Mouse (Mus musculus) C3H10T1/2 (cell line): ENCODE measurements around the gene Rps9. TPM values are rescaled to one million over a fixed set of nuclear protein-coding genes. Genes with fewer than 3 reads are reported as not detected.

Source experiments
- polyA plus RNA-seq, 2 experiments: library from polyadenylated mRNA; unstranded; fragments of >200 nt; fragmentation: generic; extraction: Trizol; gene quantifications; one replicate each; pipeline ENCODE4 v1.2.1; 2012; ENCODE audit warnings: missing spikeins in 2 of 2

Rps9 gene
- 1,000 to 10,000 TPM; 3,467 to 3,490 TPM for polyA plus RNA-seq

DNA sequence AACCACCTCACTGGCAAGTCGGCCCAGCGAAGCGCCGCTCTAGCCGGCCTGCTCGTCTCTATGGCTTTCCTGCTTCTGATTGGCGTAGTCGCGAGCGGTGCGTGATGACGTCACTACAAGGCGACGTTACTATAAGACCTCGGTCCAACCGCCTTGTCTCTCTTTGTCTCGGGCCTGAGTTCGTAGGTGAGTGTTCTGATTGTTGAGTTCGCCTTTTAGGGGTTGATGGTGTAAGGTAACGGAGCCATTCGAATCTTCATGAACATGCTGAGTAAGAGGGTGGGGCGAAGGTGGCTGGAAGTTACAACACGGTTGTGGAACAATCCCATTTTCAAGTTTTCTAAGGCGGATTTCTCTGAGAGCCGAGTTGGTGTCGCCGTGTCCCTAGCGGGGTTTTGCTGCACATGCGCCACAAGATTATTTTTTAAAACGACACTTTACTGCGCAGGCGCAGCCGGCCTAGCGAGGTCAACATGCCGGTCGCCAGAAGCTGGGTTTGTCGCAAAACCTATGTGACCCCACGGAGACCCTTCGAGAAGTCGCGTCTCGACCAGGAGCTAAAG, at the start of gene Rps9:
Gene Rps9 (plus strand): TSS at position 115 of the 563 bp plus-strand sequence.

DNA sequence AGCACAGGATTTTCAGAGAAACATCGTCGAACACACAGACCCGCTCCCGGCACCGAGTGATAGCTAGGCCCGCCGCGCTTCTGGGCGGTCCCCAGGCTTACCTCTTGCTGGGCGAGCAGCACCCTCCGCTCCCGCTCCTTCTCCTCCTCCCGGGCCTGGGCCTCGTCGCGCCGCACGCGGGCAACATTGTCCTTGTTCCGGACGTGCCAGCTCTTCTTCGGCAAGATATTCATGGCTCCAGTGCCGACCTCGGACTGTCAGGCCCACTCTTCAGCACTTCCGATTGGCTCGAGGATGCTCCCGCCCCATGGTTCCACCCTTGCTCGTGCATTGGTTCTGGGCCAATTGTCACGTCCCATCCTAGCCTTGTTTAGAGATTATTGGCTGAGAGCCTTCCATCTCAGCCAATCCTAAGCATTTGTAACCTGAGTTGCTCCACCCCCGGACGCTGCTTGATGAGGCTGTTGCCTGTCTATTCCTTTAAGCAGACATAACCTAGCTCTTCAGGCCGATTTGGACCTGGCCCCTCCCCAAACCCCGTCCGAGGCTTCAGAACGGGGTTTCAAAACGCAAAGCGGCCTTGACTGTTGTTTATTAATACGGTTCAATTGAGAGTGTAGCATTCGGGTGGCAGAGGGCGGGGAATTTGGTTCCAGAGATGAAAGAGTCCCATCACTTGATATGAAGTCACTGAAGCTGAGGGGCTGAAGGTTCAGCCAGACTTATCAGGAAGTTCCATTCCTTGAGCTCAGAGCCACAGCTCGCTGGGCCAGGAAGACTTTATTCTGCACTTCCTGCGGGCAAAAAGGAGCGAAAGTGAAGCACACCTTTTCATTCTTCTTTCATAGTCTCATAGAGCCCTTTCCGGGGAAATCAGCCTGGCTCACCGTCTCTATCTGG, 38.3 kb upstream of the Rps9 start, which contains the start of gene Leng1:
Gene Leng1 (minus strand): TSS at position 626 of the 900 bp plus-strand sequence.

DNA sequence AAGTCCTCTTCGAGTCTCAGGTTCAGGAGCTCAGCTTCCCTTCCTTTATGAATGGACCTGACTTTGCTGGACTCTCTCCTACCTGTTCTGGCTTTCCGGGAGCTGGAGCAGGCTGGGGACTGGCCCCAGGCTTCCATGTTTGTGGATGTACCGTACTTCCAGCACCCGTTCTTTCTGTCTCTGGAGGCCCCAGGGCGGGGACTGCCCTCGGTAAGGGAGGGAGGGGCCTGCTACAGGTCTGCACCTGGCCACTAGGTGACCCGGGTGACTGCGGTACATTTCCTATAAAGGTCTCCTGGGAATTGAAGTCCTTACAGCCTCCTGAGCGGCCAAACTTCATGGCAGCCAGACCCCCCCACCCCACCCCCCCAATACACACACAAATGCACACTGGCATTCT, 26.5 kb upstream of the Rps9 start, which contains the start of gene Tmc4:
Gene Tmc4 (minus strand): TSS at position 212 of the 400 bp plus-strand sequence.

DNA sequence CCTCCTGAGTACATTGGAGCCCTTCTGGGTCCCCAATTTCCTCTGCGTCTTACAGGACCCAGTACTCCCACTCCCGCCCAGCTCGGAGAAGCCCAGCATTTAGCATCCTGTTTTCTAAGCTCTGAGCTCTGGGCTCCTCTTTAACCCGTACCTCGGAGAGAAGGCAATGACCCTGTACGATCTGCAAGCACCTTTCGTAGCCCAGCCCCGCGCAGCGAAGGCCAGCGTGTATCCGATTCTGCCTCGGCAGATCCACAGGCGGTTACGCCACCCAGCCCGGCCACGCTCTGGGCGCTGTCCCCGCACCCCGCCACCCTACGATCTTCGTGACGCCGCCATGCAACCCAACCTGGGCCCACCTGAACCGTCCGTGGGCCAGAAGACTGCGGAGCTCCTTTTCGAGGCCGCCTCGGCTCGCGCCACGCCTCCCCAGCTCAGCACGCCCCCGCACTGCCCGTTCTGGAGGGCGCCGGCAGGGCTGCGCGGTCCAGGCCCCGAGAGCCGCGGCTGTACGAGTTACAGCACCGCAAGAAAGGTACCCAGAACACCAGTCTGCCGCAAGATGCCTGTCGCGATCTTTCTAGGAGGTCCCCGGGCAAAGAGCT, 11.3 kb upstream of the Rps9 start, which contains the start of gene Tsen34:
Gene Tsen34 (plus strand): TSS at position 482 of the 605 bp plus-strand sequence.

DNA sequence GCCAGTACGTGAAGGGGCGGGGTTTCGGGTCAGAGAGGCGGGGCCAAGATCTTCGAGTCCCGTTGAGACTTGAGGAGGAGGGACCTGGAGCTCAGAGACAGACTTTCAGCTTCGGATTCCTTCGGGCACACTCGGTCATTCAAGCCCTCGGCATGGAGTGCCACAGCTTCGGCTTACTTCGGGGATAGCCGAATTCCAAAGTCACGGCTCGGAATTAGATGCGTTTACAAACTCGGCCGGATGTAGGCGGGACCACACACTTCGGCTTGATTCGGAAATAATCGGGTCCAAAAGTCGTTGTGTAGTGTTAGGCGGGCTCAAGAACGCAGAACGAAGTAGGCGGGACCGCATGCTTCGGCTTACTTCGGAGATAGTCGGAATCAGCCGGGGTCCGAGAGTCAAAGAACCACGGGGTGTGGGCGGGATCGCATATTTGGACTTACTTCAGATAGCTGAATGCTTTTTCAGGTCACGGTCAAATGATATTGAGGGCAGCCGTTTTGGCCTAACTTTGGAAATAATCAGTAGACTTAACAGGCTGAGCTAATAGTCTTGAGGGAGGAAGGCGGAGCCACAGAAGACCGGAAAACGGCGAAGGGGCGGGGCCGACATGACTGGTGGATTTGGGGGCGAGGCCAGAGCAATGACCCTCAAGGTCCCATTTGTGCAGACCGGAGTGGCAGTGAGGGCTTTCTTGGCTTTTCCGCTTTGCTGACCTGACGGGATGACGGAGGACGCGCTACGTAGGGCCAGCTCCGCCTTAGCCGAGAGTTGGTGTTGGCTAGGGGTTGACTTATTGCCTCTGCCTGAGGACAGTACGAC, 10.6 kb upstream of the Rps9 start, which contains the start of gene Mboat7:
Gene Mboat7 (minus strand): TSS at position 537 of the 822 bp plus-strand sequence.

DNA sequence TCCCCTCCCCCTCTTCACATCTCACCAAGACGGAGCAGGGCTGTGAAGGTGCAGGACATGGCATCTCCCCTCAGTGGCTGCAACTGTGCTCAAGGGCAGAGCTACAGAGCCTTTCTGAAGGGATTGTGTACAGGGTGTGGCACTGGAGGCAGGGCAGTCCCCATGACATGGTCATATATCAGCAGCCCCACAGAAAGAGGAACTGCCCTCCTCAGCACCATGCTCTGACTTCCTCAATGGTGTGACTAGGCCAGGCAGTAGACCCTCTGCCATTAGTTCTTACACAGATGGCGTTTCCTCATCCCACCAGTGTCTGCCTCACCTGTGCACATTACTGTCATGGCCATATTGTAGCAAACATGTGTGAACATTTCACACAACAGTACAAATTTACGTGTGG, 16.5 kb downstream of the Rps9 start, which contains the start of gene Pirb:
Gene Pirb (minus strand): TSS at position 124 of the 400 bp plus-strand sequence.

Other genes starting within 250 kb of the Rps9 start
- gene Tarm1, start 201.4 kb upstream of the Rps9 start, polyA plus RNA-seq = not detected
- under 1 TPM; 0.02 to 0.05 TPM for gene Oscar, start 87.8 kb upstream of the Rps9 start, polyA plus RNA-seq
- gene Ndufa3, start 86.6 kb upstream of the Rps9 start, polyA plus RNA-seq = 100 to 1,000 TPM; 586 to 641 TPM
- gene Tfpt, start 74.1 kb upstream of the Rps9 start, polyA plus RNA-seq = 10 to 100 TPM; 24.9 to 28.3 TPM
- gene Prpf31, start 74.0 kb upstream of the Rps9 start, polyA plus RNA-seq = 10 to 100 TPM; 41.4 to 67.7 TPM
- gene Cnot3, start 58.7 kb upstream of the Rps9 start, polyA plus RNA-seq = 10 to 100 TPM; 50.5 to 73.1 TPM
- gene Leng1, start 38.2 kb upstream of the Rps9 start, polyA plus RNA-seq = 10 to 100 TPM in 1 of 2 experiments, 1 to 10 TPM in 1; 7.6 to 11.3 TPM
- gene Tmc4, start 26.4 kb upstream of the Rps9 start, polyA plus RNA-seq = 1 to 10 TPM in 1 of 2 experiments, under 1 TPM in 1; 0.41 to 3.0 TPM
- 100 to 1,000 TPM; 228 to 238 TPM for gene Tsen34, start 11.1 kb upstream of the Rps9 start, polyA plus RNA-seq
- gene Mboat7, start 10.5 kb upstream of the Rps9 start, polyA plus RNA-seq = 10 to 100 TPM; 31.5 to 50.0 TPM
- not detected for gene Pirb, start 16.4 kb downstream of the Rps9 start, polyA plus RNA-seq
- not detected for gene Gm15448, start 121.7 kb downstream of the Rps9 start, polyA plus RNA-seq
- gene Pira2, start 141.1 kb downstream of the Rps9 start, polyA plus RNA-seq = not detected
- not detected for gene Gm14548, start 194.1 kb downstream of the Rps9 start, polyA plus RNA-seq
- gene Lilra6, start 211.5 kb downstream of the Rps9 start, polyA plus RNA-seq = not detected